ENCODE assay signal across 25 mouse cellular contexts in the genomic region with DNA sequence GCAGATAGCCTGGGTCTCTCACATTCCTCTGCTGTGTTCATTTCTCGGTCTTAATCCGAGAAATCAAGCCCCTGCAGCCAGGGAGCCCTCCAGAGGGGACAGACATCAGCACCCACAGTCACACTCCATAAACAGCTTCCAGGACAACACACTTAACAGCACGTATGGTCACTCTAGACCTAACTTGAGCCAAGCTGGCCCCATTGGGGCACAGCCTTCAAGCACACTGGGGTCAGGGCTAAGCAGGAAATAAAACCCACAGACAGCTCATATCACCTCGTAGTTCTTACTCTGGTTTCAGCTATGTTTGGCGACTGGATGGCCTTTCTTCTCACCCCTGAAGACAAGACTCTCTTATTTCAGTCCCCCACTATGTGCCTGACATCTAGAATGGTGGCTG.
"Had no signal": no experiment of that assay in that cellular context is flagged by ENCODE, and none has a peak within 500 bp of the region (broad histone marks: within the 10 kb centered on the region; RNA-seq: fewer than 3 reads in every experiment).

No protein-coding gene starts in this region.

- H3K9ac ChIP-seq: heart, embryonic 12.5 days; hindbrain, embryonic 12.5 days; hindbrain, embryonic 14.5 days; intestine, embryonic 15.5 days; limb, embryonic 13.5 days; limb, embryonic 15.5 days; liver, embryonic 12.5 days; liver, embryonic 14.5 days had no signal

- ATAC-seq: hindbrain, embryonic 16.5 days; inflammation-experienced regulatory T-cells, adult 6 months; intestine, embryonic 15.5 days; intestine, postnatal 0 days; liver, embryonic 12.5 days had no signal

- H3K4me3 ChIP-seq: gastrocnemius, adult 2 months; heart, embryonic 10.5 days; heart, embryonic 12.5 days; hindbrain, embryonic 10.5 days; hindbrain, embryonic 12.5 days; intestine, embryonic 15.5 days; limb, embryonic 13.5 days; limb, embryonic 15.5 days; liver, embryonic 12.5 days had no signal

- H3K4me1 ChIP-seq: hindbrain, embryonic 12.5 days; limb, embryonic 13.5 days; liver, embryonic 12.5 days had no signal

- H3K9me3 ChIP-seq: heart, embryonic 10.5 days; intestine, embryonic 15.5 days; limb, embryonic 15.5 days; liver, embryonic 12.5 days had no signal

- H3K27me3 ChIP-seq: heart, embryonic 12.5 days; hindbrain, embryonic 12.5 days; intestine, embryonic 15.5 days; limb, embryonic 13.5 days; limb, embryonic 15.5 days; liver, embryonic 12.5 days had no signal

- H3K27ac ChIP-seq: gastrocnemius, adult 2 months; heart, embryonic 10.5 days; hindbrain, embryonic 10.5 days; hindbrain, embryonic 12.5 days; hindbrain, embryonic 14.5 days; intestine, embryonic 15.5 days; limb, embryonic 13.5 days; limb, embryonic 15.5 days; liver, embryonic 12.5 days; liver, embryonic 14.5 days had no signal

- DNase-seq: gastrocnemius, adult 2 months; gastrocnemius, postnatal 10 days; gastrocnemius, postnatal 25 days; heart, adult 18-20 months; heart, postnatal 10 days; heart, postnatal 4 days; kidney, adult 2 months; kidney, postnatal 10 days; kidney, postnatal 25 days; layer of hippocampus, adult 9-11 months; layer of hippocampus, postnatal 36 days; left cerebral cortex, postnatal 4 days had no signal

- H3K36me3 ChIP-seq: heart, embryonic 10.5 days; heart, embryonic 12.5 days; hindbrain, embryonic 10.5 days; hindbrain, embryonic 12.5 days; intestine, embryonic 15.5 days; limb, embryonic 13.5 days; limb, embryonic 15.5 days; liver, embryonic 12.5 days had no signal

- H3K4me2 ChIP-seq: heart, embryonic 12.5 days; hindbrain, embryonic 12.5 days; hindbrain, embryonic 14.5 days; intestine, embryonic 15.5 days; limb, embryonic 13.5 days; limb, embryonic 15.5 days; liver, embryonic 12.5 days had no signal
